Mouse (Mus musculus): ENCODE results near the gene Lrpprc.

The Lrpprc gene

DNA sequence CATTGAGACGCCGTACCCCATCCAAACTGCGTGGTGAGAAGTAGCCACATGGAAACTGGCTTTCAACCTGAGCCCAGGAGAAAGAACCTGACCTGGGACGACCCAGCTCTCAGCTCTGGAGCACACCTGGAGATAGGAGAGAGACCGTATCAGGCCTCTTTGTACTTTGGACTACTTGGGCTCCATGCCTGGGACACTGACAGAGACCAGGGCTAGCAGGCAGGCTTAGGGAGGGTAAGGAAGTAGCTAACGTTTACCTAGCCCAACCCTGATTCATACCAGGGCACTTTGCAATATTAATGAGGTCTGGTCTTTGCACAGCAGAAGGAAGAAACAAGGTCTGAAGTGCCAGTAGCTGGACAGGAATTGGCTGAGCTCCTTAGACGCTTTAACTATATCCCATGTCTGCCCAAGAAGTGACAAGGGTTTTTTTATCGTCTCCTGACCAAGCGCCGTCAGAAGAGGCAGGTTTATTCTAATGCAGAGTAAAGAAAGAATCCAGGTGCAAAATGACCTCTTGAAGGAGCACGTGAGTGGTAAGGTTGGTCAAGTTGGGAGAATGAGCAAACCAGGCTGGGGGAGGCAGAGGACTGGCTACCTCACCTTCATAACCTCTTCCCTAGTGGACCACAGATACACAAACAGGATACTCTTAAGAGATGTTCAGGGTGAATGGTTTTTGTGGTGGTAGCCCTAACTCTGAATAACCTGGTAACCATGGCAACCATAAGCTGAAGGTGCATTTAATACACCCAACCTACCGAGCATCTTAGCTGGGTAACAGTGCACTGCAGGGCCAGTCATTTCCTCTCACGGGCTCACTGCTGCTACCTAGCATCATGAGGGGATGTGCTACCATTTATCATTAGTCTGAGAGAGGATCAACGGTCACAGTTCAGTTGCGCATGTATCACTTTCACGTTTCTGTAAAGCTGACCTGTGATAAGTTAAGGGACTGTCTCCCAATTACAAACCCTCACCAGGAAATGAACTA lies 117.9 kb downstream of the Lrpprc start:
- no peak for DNase-seq (ENCODE audit: low spot score in 2 of 2)

DNA sequence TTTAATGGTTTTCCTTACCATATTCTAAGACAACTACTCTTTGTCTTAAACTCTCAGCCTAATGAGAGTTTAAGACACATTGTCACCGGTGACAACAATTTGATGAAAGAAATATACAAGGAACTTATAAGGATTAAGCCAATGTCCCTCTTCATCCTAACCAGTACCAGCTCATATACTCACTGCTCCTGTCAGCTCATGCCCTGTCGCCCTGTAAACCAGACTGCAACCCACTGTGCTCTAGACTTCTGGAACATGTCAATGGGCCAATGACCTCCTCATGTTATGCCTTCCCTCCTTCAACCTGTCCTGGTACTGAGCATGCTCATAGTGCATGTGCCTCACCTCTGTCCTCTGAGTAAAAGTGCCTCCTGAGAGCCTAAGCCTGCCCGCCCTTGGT lies 122.7 kb downstream of the Lrpprc start:
- no peak for DNase-seq (ENCODE audit: low spot score in 2 of 2)

DNA sequence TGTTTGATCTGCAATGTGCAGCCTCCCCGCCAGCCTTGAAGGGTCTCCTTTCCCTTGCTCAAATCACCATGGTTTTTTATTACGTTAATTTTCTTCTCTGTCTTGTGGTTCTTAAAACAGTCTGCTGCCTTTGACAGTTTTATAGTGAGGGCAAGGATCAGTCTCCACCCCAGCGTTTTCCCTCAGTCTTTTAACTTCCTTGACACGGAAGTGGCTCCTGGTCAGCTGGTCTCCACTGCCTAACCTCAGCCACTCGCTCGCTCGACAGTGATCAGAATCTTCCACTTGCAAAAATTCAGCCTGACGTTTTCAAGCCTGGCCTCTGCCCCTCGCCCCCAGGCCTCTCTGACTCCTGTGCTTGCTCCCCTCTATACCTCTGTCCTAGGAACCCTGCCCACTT lies 124.9 kb downstream of the Lrpprc start:
- no peak for DNase-seq (ENCODE audit: low spot score in 2 of 2)

DNA sequence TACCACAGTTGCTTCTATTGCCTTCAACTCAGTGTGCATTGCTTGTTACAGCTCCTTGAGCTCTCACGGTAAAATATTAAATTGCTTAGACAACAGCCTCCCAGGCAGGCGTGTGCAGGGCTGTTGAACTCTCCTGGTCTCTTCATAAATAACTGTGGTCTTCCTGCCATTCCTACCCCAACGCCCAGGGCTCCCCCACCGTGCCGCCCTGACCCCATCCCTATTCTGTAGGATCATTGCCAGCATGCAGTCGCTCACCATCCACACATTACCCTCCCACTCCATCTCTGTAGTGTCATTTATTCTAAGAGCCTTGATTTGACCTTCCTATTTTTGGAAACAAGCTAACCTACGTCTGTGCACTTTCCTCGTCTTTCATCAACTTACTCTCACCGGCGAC lies 125.5 kb downstream of the Lrpprc start:
- DNase-seq (ENCODE audit: low spot score in 2 of 2): no peak

DNA sequence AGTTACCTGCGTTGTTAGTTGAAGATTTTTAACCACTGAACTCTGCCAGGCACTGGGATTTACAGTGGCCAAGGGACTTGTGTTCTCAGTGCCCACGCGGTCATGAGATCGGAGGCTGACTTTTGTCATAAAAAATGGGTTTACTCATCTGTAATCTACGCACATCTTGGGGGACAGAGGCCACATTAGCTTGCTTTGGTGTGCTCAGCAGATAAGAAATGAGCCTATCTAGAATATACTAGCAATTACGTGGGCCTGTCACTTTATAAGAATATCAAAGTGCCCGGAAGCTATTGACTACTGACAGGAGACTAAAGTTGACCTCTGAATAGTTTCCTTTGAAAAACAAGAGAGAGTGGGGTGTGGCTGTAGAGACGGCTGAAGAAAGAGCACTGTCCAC lies 131.6 kb downstream of the Lrpprc start:
- no peak for DNase-seq (ENCODE audit: low spot score in 2 of 2)

DNA sequence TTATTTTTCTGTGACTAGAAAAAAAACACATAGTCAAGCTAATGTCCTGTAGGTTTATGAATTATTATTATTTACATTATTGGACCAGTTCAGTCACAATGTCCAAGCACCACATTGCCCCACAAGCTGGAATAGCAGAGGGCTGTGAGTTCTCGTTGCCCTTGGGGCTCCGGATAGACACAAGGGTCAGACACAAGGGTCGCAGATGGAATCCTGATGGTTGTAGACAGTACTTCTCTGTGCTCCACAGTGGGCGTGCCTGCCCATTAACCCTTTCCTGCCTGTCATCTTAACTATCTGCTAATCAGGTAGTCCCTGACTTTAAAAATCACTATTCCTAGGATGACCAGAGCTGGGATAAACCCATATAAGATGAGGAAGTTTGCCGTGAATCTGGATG lies 132.4 kb downstream of the Lrpprc start:
- no peak for DNase-seq (ENCODE audit: low spot score in 2 of 2)

DNA sequence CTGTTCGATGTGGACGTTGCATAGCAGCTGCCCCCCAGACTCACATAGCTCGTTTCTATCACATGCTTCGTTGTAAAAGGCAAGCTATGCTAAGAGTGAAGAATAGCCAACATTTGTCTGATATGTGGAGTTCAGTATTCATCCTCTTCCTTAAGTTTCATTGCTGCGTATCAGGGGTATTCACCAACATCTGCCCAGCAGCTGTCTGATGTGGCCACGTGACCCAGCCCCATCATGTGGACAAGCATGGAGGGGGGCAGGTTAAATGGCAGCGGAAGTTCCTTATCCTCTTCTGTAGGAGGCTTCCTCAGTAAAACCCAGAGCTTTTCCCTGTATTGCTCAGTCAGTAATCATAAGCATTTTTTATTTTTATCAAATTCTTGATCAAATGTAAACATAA lies 132.8 kb downstream of the Lrpprc start:
- no peak for DNase-seq (ENCODE audit: low spot score in 2 of 2)

DNA sequence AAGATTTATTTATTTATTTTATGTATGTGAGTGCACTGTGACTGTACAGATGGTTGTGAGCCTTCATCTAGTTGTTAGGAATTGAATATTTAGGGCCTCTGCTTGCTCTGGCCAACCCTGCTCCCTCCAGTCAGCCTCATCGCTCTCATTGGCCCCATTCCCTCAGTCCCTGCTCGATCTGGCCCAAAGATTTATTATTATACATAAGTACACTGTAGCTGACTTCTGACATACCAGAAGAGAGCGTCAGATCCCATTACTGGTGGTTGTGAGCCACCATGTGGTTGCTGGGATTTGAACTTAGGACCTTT lies 133.2 kb downstream of the Lrpprc start:
- no peak for DNase-seq (ENCODE audit: low spot score in 2 of 2)

DNA sequence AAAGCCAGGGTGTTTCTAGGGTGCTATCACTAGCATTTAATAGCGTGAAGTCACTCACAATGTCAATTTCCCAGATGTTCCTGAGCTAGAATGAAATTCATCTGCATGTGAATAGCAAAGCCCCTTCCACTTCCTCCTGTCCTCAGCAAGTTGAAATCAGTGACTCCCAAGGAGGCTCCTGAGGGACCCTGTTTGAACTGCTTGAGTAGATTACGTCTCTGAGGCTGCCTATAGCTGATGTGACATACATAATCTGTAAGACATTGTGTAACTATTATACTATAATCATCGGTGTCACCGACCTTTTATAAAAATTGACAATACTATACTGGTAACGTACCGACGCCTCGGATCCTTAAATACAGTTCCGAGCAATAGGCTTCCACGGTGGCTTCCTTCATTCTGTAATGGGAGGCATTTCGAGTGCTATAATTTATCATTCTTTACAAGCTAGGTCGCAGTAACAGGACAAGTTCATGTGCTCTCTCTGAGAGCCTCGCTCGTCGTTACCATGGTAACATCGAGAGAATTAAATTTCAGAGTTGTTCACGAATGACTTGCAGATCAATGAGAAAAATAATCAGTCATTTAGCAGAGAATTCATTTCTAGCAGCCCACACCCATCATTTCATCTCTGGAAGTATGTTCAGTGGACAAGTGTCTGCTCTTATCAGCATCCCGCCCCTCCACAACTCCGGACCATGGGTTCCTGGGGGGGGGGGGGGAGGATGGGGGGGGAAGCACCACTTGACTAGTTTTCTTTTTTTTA lies 133.8 kb downstream of the Lrpprc start:
- no peak for DNase-seq (ENCODE audit: low spot score in 2 of 2)

DNA sequence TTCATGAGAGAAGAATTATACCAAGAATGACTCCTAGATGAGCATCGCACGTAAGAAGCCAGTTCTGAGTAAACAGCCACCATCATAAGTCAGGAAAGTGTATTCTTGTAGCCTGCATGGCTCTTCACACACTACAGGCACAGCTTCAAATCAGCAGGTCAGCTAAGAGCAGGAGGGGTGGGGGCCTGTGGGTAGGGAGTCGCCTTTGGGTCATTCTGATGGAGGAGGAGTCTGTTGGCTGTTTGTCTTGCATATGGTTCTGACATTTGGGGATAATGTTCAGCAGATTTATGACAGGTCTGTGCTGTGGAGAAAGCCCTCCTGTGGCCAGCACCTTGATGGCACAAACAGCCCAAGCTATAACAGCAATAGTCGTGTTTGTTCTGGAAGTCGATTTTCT lies 134.4 kb downstream of the Lrpprc start:
- DNase-seq (ENCODE audit: low spot score in 2 of 2): no peak

Measured in left cerebral cortex, adult 9 months (tissue).